Mouse (Mus musculus) megakaryocyte, embryonic 14.5 days (primary cell): ENCODE measurements around the gene Pcdh10.

ENCODE experiments used
- FLI1 ChIP-seq: IDR thresholded peaks from 2 replicates; pipeline ENCODE4 v1.6.1; 2012; ENCODE audit warnings: low read length, inconsistent platforms, mixed read lengths
- GATA1 ChIP-seq: IDR thresholded peaks from 3 replicates; pipeline ENCODE4 v1.6.1; 2012; ENCODE audit warnings: mixed read lengths, low read length, inconsistent platforms, borderline replicate concordance

DNA sequence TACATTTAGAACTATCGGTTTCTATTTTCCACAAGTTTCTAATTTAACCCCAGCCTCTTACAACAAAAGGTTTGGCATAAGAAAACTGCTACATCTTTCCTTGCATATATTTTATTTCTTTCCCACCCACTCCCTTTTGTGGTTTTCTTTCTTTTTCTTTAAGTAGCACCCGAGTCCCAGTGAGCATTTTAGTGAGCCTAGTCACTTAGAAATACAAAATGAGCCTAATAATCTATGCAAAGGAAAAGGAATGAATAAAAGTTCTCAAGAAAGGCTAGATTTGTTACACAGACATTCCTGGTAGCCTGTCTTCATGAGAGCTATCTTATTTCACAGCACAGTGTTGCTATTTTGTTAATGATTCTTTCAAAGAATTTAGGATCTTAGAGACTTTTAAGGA is 7.3 kb downstream of the Pcdh10 start:
- TF ChIP-seq GATA1 (no peak), FLI1 (no peak)
